Mouse (Mus musculus) cortical plate, adult 2 months (tissue): ENCODE results near the gene Map3k13. TPM values are rescaled to one million over a fixed set of nuclear protein-coding genes. Genes with fewer than 3 reads are reported as not detected.

Source experiments
- H3K27ac ChIP-seq: fragments of 200-500 bp; 2 replicates; pipeline ENCODE4 v1.5.1; 2012; ENCODE audit warnings: low read length, control low read depth, inconsistent platforms; ENCODE audit not compliant: insufficient read depth
- H3K4me1 ChIP-seq: fragments of 200-500 bp; 2 replicates; pipeline ENCODE4 v1.6.1; 2011; ENCODE audit warnings: low read length; ENCODE audit not compliant: control insufficient read depth, insufficient read depth
- H3K4me3 ChIP-seq: fragments of 200-500 bp; 2 replicates; pipeline ENCODE4 v1.5.1; 2011; ENCODE audit warnings: mild to moderate bottlenecking, low read length, control low read depth; ENCODE audit not compliant: insufficient read depth
- CTCF ChIP-seq: fragments of 200-500 bp; IDR thresholded peaks from 2 replicates; pipeline ENCODE4 v1.5.1; 2011; ENCODE audit warnings: mild to moderate bottlenecking, control low read depth, low read length; ENCODE audit not compliant: insufficient read depth; ENCODE audit errors: extremely low read depth
- POLR2A ChIP-seq: fragments of 200-500 bp; IDR thresholded peaks from 2 replicates; pipeline ENCODE4 v1.6.1; 2011; ENCODE audit warnings: mild to moderate bottlenecking, low read length, control low read depth; ENCODE audit not compliant: insufficient read depth; ENCODE audit errors: extremely low read depth
- polyA plus RNA-seq: library from polyadenylated mRNA; depleted of rRNA; stranded (reverse); fragments of >200 nt; gene quantifications from 2 replicates; pipeline ENCODE4 v1.2.3, GENCODE M21; 2012

Gene Map3k13
- polyA plus RNA-seq, 1 experiment, result 8.1 TPM

GRCm38 (mm10) chr16:21845800-21846671 lies 51.9 kb downstream of the Map3k13 start:
- H3K4me1 ChIP-seq, result no peaks in the 10 kb centered on the region
- 0 out of 2 replicates have a peak overlapping the region, but pooled peaks have one; percentile 14 for H3K27ac ChIP-seq
- no peak for TF ChIP-seq CTCF
- peak; percentile 40; the same call in 1 of the 2 replicates for TF ChIP-seq POLR2A
- peak overlapping the region; percentile 73 for H3K4me3 ChIP-seq

DNA sequence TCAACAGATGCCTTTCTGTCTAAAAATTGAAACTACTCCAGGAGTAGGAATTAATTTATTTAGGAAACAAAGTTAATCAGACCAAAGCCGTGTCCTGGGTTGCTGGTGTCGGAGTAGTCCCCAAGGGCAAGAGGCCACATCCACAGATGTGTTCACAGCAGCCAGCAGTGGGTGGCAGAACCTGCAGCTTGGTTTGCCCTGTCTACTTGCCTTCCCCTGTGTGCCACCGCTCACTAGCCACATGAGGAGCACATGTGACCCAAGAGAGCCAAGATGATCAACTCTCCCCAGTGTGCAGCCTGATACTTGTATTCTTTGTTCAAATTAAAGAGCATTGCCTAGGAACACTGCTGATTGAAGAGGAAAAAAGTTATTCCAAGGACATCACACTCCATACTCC lies 54.3 kb downstream of the Map3k13 start:
- H3K4me3 ChIP-seq, result no peak overlapping the region
- no peak overlapping the region for H3K27ac ChIP-seq
- no peak for TF ChIP-seq CTCF
- TF ChIP-seq POLR2A, result no peak
- no peaks in the 10 kb centered on the region for H3K4me1 ChIP-seq

GRCm38 (mm10) chr16:21848847-21849246 lies 54.7 kb downstream of the Map3k13 start:
- TF ChIP-seq POLR2A (no peak), CTCF (no peak)
- H3K4me3 ChIP-seq, result no peak overlapping the region
- H3K27ac ChIP-seq, result no peak overlapping the region
- H3K4me1 ChIP-seq, result no peaks in the 10 kb centered on the region

DNA sequence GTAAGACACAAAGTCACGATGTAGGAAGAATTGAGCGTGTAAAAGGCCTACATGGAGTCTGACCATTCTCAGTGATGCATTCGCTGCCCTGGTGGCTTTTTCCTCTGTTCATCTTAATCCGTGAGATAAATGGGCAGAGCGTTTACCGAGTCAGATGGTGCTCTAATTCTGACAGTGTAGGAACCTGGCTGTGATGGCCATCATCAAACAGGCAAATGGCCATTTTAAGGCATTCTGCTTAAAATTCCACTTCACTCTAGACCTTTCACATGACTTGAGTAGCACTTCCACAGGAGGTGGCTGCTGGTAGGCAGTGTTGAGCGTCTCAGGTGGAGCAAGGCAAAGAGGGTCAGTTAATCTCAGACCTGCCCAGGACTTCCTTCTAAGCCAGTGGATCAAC lies 58.2 kb downstream of the Map3k13 start:
- H3K27ac ChIP-seq, result no peak overlapping the region
- no peak overlapping the region for H3K4me3 ChIP-seq
- peaks cover 10% of the 10 kb centered on the region for H3K4me1 ChIP-seq
- TF ChIP-seq CTCF, result no peak
- TF ChIP-seq POLR2A, result no peak

- no peak for TF ChIP-seq POLR2A
- TF ChIP-seq CTCF, result no peak
- peaks cover 10% of the 10 kb centered on the region for H3K4me1 ChIP-seq
- H3K4me3 ChIP-seq, result no peak overlapping the region
- peak overlapping the region; percentile 48; the same call in 1 of the 2 replicates for H3K27ac ChIP-seq
Measured at GRCm38 (mm10) chr16:21853446-21853941, 59.3 kb downstream of the Map3k13 start.

GRCm38 (mm10) chr16:21854589-21855284 lies 60.6 kb downstream of the Map3k13 start:
- Histone ChIP-seq H3K27ac (no peak overlapping the region), H3K4me1 (peaks cover 10% of the 10 kb centered on the region), H3K4me3 (no peak overlapping the region)
- no peak for TF ChIP-seq CTCF
- TF ChIP-seq POLR2A, result no peak

GRCm38 (mm10) chr16:21856134-21856533 lies 62.0 kb downstream of the Map3k13 start:
- TF ChIP-seq CTCF, result no peak
- no peak for TF ChIP-seq POLR2A
- peaks cover 10% of the 10 kb centered on the region for H3K4me1 ChIP-seq
- no peak overlapping the region for H3K27ac ChIP-seq
- no peak overlapping the region for H3K4me3 ChIP-seq

- no peak overlapping the region for H3K4me3 ChIP-seq
- TF ChIP-seq CTCF (no peak), POLR2A (no peak)
- peaks cover 10% of the 10 kb centered on the region for H3K4me1 ChIP-seq
- H3K27ac ChIP-seq, result no peak overlapping the region
Measured at GRCm38 (mm10) chr16:21857126-21857644, 63.0 kb downstream of the Map3k13 start.

DNA sequence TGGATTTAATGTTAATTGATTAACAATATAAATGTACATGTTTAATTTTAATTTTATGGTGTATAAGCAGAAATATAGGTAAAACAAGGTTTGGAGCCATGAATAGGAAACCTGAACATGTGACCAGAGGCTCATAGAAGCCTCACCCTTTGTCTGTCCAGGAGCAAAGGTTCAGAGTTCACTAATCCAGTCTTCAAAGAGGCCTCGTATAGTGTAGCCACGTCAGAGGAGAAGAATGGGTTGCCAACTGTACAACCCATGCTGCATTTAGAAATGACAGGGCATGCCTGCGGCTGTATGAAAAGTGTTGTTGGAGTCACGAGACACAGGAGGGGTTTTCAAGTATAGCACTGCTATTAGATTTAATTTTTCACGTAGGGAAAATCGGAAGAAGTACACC lies 64.0 kb downstream of the Map3k13 start:
- Histone ChIP-seq H3K4me3 (no peak overlapping the region), H3K4me1 (peaks cover 10% of the 10 kb centered on the region), H3K27ac (no peak overlapping the region)
- TF ChIP-seq POLR2A (no peak), CTCF (no peak)

GRCm38 (mm10) chr16:21858882-21859281 lies 64.7 kb downstream of the Map3k13 start:
- H3K27ac ChIP-seq, result no peak overlapping the region
- TF ChIP-seq POLR2A, result no peak
- no peak for TF ChIP-seq CTCF
- H3K4me3 ChIP-seq, result no peak overlapping the region
- H3K4me1 ChIP-seq, result peaks cover 10% of the 10 kb centered on the region
